8 mouse cellular contexts compared by ENCODE assay signal in genomic region chr1:172324725-172325124, GRCm38 (mm10). TPM values are rescaled to one million over a fixed set of nuclear protein-coding genes. Genes with fewer than 3 reads are reported as not detected.
A peak's percentile ranks its signal among the peaks of the same experiment; 100 is the strongest.
DNase-seq lines count a peak whose midpoint lies in the region; TF ChIP-seq lines count a peak whose summit lies in the region.

No protein-coding gene starts in this region.

- H3K27me3 ChIP-seq in E14TG2a.4 (ENCODE audit: insufficient read depth, low read length) = peaks cover 81% of the 10 kb centered on the region

- peaks cover 82% of the 10 kb centered on the region for H3K4me1 ChIP-seq in E14TG2a.4 (replicated peaks; ENCODE audit: low read depth, low read length)

- H3K36me3 ChIP-seq in E14TG2a.4 (ENCODE audit: insufficient read depth, low read length) = peaks cover 10% of the 10 kb centered on the region

- peak; percentile 73 for DNase-seq in adrenal gland, adult 2 months
- DNase-seq in embryo, embryonic 11 days = peak; percentile 92
- peak; percentile 49 to 65 for DNase-seq in heart, adult 9 months (ENCODE audit: low spot score in 2 of 2)
- DNase-seq in kidney, postnatal 14 days = peak; percentile 79
- DNase-seq in lung, postnatal 10 days = peak; percentile 86
- DNase-seq in retina, postnatal 7 days (ENCODE audit: low read depth, low spot score) = peak; percentile 73
- DNase-seq in urinary bladder, postnatal 10 days (ENCODE audit: low spot score) = peak; percentile 40

- H3K4me3 ChIP-seq in E14TG2a.4 (replicated peaks; ENCODE audit: low read length) = no peak overlapping the region

- no peaks in the 10 kb centered on the region for H3K9me3 ChIP-seq in E14TG2a.4 (ENCODE audit: low read length)

- peak; percentile 65 for TF ChIP-seq CTCF in E14TG2a.4 (conservative IDR thresholded peaks at IDR 0.05; ENCODE audit: low read length)

RNA-seq across cellular contexts. Expression of gene Kcnj9, which starts 4.4 kb away (rescaled TPM):
- under 1 TPM; 0.09 to 0.17 TPM for total RNA-seq in adrenal gland, adult 2 months (2021)
- polyA plus RNA-seq in adrenal gland, adult 2 months (2012; rRNA removed) = 0.67 and 0.85 TPM in 2 replicates

RNA-seq across cellular contexts. Expression of gene Kcnj10, which starts 16.3 kb away (rescaled TPM):
- total RNA-seq in adrenal gland, adult 2 months (2021) = 1 to 10 TPM; 1.0 to 1.1 TPM
- polyA plus RNA-seq in adrenal gland, adult 2 months (2012; rRNA removed) = 0.99 and 1.1 TPM in 2 replicates

RNA-seq across cellular contexts. Expression of gene Atp1a2, which starts 26.9 kb away (rescaled TPM):
- 100 to 1,000 TPM; 126 to 247 TPM for total RNA-seq in adrenal gland, adult 2 months (2021)
- 57.3 and 85.0 TPM in 2 replicates for polyA plus RNA-seq in adrenal gland, adult 2 months (2012; rRNA removed)

RNA-seq across cellular contexts. Expression of gene Pigm, which starts 51.6 kb away (rescaled TPM):
- 10 to 100 TPM in 1 of 2 experiments, 1 to 10 TPM in 1; 9.2 to 11.2 TPM for total RNA-seq in adrenal gland, adult 2 months (2021)
- polyA plus RNA-seq in adrenal gland, adult 2 months (2012; rRNA removed) = 10.4 and 11.0 TPM in 2 replicates

Comparison
In these comparisons a context has a peak if more than half of its experiments do, and no peak if none do; other contexts are left out.
1. DNase-seq: peak in every context shown above with its lines; median percentile 92 in embryo, embryonic 11 days; 86 in lung, postnatal 10 days; 79 in kidney, postnatal 14 days; 73 in adrenal gland, adult 2 months; 73 in retina, postnatal 7 days; 57 in heart, adult 9 months; 40 in urinary bladder, postnatal 10 days.